Mouse (Mus musculus) thymus, postnatal 10 days (tissue): ENCODE measurements at regions not wholly inside any gene's neighbourhood (a gene's known extent, or its start where the extent isn't known, plus 50 kb on each side); places are given as distances from the start of the nearest gene placed in this dataset.
"Not testable (repeated sequence)": the region's sequence is repeated elsewhere in the genome, so short reads cannot be mapped to it uniquely, and the experiment has no call there.

Experiments used
- DNase-seq, 2 experiments: peaks; one replicate each; pipeline ENCODE4 v3.0.0; 2021; ENCODE audit warnings: low spot score in 2 of 2

DNA sequence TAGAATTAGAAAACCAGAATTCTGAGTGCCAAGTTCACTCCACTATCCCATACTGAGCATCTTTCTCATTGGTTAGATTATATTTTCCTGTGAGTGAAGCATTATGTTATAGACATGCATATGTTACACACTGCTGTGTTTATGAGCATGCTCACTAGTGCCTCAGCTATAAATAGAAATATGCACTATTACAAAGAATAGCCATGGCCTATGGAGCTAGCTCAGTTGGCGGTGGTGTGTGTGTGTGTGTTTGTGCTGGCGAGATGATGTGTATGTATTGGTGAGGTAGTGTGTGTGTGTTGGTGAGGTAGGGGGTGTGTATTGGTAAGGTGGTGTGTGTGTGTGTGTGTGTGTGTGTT lies 106.2 kb downstream of the Sec31a start:
- no peak for DNase-seq

DNA sequence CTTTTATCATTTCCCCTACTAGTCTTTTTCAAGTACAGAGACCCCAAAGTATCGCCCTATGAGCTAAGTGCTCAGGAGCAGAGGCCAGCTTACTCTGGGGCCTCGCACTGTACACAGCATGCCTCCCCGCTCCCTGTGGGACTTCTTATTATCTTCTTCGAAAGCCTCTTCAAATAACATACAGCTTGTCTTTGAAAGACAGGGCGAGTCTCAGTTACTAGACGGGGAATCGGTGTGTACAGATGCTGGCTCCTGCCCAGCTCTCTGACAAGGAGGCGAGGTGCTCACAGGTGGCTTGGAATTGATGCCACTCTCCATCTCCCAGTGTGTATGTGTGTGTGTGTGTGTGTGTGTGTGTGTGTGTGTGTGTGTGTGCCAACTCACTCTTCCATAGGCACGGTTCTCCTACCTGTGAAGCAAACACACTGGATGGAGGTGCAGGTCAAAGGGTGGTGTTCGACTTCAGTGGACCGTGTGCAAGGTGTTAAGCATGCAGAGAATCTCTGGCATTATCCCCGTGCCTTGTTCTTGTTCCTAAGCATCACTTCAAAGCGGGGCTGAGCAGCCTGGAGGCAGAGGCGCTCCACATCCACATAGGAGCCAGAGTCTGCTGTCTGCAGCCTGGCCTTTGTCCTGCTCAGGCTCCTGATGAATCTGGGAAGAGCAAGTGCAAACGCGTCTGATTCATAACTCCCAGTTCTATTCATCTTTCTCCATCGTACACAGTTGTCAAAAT lies 106.8 kb downstream of the Sec31a start:
- no peak for DNase-seq

DNA sequence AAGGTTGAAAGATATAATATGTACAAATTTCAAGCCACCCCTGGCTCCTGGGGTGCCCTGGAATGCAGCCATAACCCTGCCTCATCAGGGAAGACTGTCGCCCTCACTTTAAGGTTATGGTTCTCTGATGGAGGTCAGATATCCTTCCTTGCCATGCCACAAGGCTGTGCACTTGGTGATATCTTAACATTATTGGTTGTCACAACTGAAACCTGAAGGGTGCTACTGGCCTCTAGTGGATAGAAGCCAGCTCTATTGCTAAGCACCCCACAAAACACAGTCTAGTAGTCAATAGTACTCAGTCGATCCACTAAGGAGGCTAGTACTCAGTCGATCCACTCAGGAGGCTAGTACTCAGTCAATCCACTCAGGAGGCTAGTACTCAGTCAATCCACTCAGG lies 111.6 kb downstream of the Sec31a start:
- no peak for DNase-seq

DNA sequence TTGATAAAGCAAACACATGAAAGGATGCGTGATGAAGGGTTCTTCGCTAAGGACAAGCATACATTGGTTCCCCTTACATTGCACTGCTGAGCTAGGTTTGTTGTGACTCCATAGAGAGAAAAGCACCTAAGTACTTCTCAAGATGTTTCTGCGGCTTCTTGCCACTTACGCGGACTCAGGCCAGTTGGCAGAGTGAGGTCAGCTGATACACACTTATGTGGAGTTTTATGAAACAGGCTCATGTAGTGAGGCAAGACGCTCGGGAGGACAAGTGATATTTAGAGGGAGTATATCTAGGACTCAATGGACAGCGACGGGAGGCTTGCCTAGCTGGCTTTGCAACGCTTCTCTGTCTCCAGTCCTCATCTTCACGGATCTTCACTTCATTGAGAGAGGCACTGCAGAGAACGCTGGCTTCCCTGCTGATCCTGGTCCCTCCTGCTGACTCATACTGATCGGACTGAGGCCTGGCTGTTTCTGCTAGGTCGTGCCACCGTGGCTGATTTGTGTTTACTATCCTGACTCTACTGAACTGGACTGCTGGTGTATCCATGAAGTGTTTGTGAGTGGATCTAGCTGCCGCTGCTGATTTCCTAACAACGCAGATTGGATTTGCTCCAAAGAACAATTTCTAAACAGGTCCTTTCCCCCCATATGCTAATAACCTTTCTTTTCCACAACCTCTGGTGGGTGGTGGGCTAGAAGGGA lies 113.8 kb downstream of the Sec31a start:
- DNase-seq: no peak

DNA sequence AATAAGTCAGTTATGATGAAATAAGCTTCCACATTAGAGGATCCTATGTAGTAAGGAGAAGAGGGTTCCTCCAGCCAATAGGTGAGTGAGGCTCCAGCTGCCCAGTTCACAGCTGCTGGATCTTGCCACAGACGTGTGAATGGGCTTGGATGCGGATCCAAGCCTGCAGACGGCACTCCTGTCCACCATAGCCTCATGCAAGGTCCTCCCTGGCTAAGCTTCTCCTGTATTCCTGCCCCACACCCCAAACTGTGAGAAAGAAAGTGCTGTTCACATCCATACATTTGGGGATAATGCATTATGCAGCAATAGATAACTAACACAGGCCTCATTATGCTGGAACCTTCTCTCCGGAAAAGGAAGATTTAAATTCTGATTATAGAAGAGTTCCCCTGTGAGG lies 116.9 kb downstream of the Sec31a start:
- no peak for DNase-seq

DNA sequence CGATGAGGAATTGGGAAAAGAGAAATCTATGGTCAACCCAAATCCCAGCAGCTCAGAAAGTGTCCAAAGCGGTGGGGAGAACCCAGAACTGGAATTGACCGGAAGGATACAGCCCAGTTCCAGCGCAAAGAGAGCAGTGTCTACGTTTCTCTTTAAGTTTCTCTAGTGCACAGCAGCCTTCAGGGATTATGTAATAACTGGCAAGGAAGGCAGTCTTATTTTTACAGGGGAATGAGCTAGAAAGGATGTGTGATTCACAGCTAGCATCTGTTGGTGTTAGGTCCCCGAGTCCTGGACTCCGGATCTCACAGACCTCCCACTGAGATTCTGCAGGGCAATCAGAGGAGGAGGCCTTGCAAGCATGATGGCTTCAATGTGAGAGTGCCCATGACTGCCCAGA lies 121.8 kb downstream of the Sec31a start:
- DNase-seq: no peak

DNA sequence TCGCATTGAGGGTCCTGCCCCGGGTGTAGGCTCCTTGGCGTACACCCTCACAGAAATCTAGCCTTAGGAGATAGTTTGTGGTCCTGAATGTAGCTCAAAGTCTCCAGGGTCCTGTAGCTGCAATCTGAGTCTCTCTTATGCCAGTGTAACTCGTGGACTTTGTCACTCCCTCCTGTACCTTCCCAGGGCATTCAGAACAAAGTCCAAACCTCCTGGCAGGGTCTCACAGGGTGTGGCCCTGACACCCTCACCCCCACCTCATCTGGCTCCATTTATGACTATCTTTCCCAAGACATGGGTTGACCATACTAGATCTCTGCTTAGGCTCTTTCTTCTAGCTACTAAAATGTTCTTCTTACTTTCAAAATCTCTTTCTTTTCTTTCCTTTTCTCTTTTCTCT lies 120.6 kb upstream of the Tmem150c start:
- no peak for DNase-seq

DNA sequence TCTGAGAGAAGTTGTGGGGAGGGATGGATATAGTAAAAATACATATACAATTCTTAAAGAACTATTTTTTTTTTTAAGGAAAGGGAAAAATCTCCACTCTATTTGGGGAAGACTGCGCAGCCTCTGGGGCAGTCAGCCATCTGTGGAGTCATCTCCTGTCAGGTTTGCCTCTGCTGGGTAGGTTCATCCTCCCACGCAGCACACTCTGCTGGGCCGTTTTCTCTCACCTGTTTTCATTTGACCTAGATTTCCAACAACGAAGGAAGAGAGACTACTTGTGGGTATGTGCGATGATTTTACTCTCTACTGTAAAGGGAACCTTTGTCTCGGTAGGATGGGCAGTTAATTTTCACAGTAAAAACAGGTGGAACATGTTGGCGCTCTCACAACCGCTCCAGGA lies 119.9 kb upstream of the Tmem150c start:
- no peak for DNase-seq

DNA sequence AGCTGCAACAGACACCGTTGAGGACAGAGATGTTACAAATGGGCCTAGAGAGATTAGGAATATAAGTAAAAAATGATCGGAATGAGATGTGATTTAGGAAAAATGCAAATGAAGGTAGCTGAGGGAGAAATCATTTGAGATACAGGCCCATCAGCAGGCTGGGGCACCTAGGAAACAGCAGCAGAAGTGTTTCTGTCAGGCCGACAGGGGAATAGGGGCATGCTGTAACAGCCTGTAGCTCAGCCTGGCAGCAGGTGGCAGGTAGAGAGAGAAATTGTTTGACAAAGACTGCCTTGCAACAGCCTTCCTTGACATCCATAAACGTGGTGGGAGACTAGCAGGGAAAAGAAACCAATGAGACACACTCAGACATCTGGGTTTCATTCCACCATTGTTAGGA lies 115.1 kb upstream of the Tmem150c start:
- no peak for DNase-seq

DNA sequence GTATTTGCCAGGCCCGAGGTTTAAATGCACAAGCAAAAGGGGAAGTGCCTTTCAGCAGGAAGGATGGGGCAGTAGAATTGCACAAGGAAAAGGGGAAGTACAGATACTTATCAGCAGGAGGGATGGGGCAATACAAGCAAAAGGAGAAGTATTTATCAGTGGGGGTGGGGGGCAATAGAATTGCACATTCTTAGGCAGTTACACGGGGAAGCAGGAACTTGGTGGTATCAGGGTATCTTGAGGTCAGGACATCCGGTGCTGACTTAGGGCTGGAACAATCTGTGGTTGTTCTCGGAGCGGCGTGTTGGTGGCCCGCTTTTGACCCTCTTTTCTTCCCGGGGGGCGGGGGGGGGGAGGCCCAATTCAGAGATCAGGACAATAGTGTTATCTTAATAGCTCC lies 112.4 kb upstream of the Tmem150c start:
- DNase-seq: not testable (repeated sequence)

DNA sequence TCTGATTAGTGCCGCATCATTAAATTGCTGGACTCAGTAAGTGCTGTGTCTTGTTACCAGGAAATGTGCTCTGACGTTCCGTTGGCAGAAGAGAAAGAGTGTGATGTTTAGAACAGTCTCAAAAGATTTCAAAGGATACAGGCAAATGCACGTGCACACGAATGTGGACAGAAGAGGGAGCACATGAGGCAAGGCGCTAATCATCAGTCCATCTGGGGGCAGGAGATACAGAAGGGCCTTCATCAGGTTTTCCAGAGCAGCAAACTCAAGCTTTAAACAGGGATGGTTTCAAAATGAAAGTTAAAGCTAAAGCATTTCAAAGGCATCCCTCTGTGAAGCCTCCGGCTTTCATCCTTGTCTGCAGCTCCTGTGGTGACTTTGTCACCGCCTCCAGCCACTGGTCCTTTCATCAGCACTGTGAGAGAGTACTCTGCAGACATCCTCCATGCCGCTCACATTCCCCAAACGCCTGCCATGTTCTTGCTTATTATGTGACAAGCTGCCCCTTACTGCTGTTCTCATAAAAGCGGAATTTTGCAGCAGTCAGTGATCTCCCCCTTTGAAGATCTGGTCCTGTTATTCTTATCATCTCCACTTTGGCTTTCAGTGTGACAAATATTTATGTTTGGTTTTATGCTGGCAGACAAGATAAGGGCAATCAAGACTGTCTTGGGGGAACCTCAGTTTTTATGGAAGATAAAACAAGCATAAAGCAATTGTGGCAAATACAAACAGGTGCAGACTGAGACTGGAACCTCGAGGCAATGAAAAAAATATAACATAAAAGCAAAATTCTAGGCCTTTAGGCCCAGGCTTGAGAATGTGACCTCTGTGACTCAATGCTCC lies 111.5 kb upstream of the Tmem150c start:
- no peak for DNase-seq

DNA sequence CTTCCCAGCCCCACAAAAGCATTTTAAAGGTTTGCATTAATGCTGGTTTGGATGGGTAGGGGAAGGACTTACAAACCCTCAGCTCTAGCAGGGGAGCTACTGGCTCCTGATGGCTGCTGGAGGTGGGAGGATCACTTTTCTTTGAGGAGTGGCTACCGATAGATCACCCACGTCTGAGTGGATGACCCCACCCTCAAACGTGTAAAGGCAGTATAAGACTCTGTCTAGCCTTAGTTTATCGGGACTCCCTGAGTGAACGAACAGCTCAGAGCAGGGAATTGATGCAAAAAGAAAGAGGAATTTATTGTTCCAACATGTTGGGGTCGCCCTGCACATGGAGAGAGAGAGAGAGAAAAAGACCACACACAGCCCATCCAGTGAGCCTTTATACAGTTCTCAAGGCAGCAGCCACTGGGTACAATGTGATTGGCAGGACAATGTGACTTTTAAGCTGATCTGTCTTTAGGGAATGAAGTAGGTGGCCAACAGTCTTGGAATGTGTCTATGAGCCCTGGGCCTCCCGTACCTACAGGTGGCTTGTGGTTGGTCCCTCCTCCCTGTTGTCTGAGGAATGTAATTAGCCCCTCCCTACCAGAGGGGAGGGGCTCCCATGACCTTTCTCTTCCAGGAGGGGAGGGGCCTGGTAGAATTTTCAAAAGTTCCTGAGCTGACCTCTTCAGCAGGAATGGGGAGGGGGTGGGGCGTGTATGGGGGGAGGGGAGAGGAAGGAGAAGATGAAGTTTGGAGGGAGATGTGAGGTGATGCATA lies 108.7 kb upstream of the Tmem150c start:
- DNase-seq: no peak

DNA sequence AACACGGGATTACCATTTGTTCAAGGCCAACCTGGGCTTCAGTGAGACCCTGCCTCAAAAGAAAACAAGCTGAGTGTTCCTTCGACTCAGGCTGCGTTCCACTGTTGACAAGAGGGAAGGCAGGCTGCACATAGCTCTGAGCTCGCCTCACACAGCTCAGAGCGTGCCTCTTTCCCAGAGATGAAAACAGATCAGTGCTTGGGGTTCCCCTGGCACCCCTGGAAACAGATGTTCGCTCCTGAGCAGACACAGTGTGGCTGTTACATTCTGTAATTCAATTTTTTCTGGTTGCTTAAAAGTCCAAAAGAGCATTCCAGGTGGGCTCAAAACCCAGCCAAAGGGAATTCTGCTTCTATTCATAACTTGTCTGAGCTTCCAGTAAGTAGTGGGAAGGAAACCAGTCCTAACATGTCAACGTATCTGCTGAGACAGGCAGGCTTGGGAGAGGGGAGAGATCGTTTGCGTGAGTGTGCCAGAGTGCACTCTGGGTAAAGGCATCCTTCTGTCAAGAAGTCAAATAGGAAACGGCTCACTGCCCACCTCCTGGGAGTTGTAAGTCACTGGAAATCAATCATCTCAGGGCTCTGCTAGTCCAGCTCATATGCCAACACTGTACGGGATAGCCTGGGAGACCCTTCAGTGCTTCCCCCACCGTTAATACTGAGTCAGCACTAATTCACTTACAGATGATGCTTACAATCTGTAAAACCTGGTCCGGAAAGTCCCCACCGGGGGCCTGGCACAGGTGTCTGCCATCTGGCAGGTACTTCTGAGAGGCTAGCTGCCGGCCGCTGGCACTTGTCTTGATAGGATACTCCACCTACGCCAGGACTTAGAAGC lies 107.3 kb upstream of the Tmem150c start:
- DNase-seq: no peak

DNA sequence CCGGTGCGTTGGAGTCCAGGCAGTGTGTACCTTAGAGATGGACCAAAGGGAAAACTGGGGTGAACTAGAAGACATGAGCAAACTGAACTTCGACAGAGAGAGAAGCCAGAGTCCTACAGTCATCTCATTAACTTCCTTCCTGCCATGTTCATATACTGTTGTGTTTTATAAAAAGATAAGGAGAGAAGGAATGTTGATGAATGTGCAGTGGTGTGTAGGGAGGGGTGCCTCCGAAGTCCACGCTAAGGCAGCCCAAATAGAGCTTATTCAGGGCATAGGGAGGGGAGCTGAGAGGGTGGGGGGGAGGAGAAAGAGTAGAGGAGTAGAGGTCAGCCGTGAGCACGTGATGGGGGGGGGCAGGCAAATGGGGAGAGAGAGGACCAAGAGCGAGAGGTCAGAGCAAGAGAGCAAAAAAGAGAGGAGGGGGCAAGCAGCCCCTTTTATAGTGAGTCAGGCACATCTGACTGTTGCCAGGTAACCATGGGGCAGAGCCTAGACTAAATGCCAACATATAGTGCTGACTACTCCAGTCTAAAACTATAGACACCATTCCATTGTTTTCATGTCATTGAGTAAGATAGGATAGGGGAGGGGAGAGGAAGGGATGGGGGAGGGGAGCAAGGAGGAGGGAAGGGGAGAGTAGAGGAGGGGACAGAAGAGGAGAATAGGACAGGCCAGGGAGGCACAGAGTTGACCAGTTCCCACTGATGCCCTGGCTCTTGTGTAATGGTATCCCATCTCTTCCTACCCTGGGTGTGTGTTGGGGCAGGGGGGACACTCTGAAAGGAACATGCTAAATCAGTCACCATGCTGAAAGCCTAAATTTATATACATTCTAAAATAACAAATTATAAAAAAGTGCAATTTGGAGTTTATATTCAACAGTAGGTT lies 100.4 kb upstream of the Tmem150c start:
- no peak for DNase-seq

DNA sequence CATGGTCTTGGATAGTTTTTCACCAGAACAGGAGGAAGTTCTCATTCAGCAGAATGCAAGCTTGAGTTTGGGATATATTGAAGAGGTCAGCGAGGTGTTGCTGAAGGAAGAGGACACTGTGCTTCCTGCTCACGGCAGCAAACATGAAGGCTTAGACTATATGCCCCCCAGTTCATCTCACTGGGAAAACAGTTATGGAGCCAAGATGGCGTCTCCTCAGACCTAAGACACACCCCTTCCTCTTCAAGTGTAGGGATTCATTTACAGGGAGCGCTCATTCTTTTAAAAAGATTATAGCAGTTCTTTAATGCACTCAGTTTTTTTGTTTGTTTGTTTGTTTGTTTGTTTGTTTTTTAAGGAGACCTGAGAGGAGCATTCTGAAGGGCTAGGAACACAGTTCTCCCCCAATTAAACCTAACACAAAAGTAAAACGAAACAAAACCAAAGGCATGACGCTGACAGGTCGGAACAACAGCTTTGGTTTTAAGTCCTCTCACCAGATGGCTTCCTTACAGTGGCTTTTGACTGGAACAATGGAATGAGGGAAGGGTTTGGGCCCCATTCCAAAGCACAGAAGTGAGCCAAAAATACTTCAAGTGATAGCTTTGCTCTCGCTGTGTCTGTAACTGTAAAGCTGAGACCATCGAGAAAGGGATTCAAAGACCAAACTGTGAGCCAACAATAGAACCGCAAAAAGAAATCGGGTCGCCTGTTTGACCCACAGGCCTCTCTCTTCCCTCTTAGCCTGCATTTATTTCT lies 99.5 kb upstream of the Tmem150c start:
- no peak for DNase-seq

DNA sequence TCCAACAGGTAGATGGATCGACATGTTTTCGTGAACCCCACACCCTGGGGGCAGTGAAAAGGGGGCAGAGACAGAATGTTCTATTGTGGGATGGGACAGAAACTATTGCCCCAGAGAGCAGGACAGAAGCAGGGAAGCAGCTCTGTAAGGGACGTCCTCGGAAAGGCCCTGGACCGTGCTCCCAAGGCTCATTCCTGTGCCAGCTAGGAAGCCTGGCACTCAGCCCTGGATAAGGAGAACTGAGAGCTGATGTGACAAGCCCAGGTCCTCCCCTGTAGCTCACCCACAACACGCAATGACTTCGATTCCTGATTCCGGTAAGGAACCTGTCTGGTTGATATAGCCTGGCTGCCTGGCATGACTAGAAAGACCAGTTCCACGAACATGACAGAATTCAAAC lies 95.7 kb upstream of the Tmem150c start:
- no peak for DNase-seq

DNA sequence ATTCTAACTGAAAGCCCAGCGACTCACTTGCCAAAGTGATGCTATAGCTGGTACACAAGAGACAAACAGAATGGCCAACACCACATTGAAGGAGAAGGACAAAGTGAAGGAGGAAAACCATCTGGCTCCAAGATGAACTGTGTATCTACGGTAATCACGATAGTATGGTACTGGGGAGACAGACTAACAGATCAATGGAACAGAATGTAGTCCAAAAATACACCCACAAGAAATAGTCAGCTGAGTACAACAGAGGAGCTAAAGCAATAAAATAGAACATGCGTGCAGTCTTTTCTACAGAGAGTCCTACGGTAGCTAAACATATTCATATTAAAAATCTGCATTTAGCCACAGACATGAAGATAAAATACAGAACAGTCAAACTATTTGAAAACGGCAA lies 92.4 kb upstream of the Tmem150c start:
- no peak for DNase-seq

DNA sequence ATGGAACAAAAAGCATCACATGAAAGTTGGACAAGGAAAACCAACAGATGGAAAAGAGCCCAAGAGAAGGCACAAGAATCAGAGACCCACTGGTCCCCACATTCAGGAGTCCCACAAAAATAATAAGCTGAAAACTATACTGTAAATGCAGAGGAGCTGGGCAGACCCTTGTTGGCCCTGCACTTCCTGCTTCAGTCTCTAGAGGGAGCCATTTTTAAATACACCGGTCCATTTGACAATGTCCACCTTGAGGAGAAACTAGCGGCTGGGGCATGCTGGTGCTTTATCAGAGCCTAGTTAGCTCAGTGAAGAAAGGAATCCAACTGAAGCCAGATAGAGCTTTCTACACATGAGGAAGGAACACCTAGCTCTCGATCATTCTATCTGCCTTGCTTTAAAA lies 90.1 kb upstream of the Tmem150c start:
- peak in 1 of 2 experiments; percentile 50 for DNase-seq

DNA sequence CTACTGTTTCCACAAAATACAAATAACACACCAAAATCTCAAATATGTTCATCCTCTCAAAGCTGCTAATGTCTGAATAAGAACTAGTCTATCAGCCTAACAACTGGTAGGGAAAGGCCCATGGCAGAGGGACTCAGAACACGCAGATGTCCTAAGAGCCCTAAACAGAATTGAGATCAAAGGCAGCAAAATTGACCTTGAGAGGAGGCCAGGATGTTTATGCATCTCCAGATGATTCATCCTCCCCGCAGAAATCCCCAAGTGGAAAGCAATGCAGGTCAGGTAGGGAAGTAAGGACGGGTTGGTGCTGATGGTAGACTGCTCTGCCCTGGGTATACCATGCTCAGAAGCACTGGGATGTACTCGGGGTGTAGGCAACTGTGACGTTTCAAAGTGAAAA lies 89.0 kb upstream of the Tmem150c start:
- no peak for DNase-seq
